Mouse (Mus musculus) neural tube, postnatal 0 days (tissue): Measurements from ENCODE around the gene Tnfrsf23. TPM values are rescaled to one million over a fixed set of nuclear protein-coding genes. Genes with fewer than 3 reads are reported as not detected.

Experiments used
- polyA plus RNA-seq: library from polyadenylated mRNA; unstranded; fragments of >200 nt; fragmentation: Nextera tagmentation; extraction: Ambion mirVana; gene quantifications from 2 replicates; pipeline ENCODE4 v1.2.1, GENCODE M21; 2015

The Tnfrsf23 gene
- 0.87 and 0.94 TPM in 2 replicates for polyA plus RNA-seq

GRCm38 (mm10) chr7:143685359-143686067 lies at the start of gene Tnfrsf23:
Gene Tnfrsf23, minus strand, starts transcription at chr7:143685872.

GRCm38 (mm10) chr7:143649034-143649768 lies 36.5 kb downstream of the Tnfrsf23 start, which contains the start of gene Tnfrsf22:
Gene Tnfrsf22, minus strand, starts transcription at chr7:143649661.

GRCm38 (mm10) chr7:143628540-143628939 lies 57.1 kb downstream of the Tnfrsf23 start, which contains the start of gene Tnfrsf26:
Gene Tnfrsf26, minus strand, starts transcription at chr7:143628722.

Other genes with a start within 250 kb of the Tnfrsf23 start
- gene Cdkn1c, start 224.8 kb downstream of the Tnfrsf23 start, polyA plus RNA-seq = 161 and 188 TPM in 2 replicates
- gene Slc22a18, start 212.1 kb downstream of the Tnfrsf23 start, polyA plus RNA-seq = 1.1 and 1.7 TPM in 2 replicates
- 0.43 TPM in 2 replicates for gene Phlda2, start 182.7 kb downstream of the Tnfrsf23 start, polyA plus RNA-seq
- gene Nap1l4, start 136.8 kb downstream of the Tnfrsf23 start, polyA plus RNA-seq = 210 and 240 TPM in 2 replicates
- gene Cars, start 85.8 kb downstream of the Tnfrsf23 start, polyA plus RNA-seq = 64.1 and 70.4 TPM in 2 replicates
- 0.06 and 0.15 TPM in 2 replicates for gene Tnfrsf26, start 57.1 kb downstream of the Tnfrsf23 start, polyA plus RNA-seq
- 5.6 and 5.9 TPM in 2 replicates for gene Tnfrsf22, start 36.2 kb downstream of the Tnfrsf23 start, polyA plus RNA-seq
- gene Osbpl5, start 71.1 kb upstream of the Tnfrsf23 start, polyA plus RNA-seq = 24.6 and 28.1 TPM in 2 replicates
- not detected in 2 replicates for gene Mrgprg, start 81.1 kb upstream of the Tnfrsf23 start, polyA plus RNA-seq
- 5.0 and 7.7 TPM in 2 replicates for gene Mrgpre, start 98.6 kb upstream of the Tnfrsf23 start, polyA plus RNA-seq
- 4.3 and 5.8 TPM in 2 replicates for gene Nadsyn1, start 137.0 kb upstream of the Tnfrsf23 start, polyA plus RNA-seq
- 50.0 and 52.2 TPM in 2 replicates for gene Dhcr7, start 137.3 kb upstream of the Tnfrsf23 start, polyA plus RNA-seq
- gene Gm498, start 181.0 kb upstream of the Tnfrsf23 start, polyA plus RNA-seq = not detected in 2 replicates